Mouse (Mus musculus) intestine, postnatal 0 days (tissue): ENCODE measurements around the gene Haus4. TPM values are rescaled to one million over a fixed set of nuclear protein-coding genes. Genes with fewer than 3 reads are reported as not detected.

Experiments
- ATAC-seq: fragments of 200-750 bp; cut with Nextera tagmentation; 2 replicates; pipeline ENCODE4 v1.8.0; 2017; ENCODE audit warnings: mild to moderate bottlenecking, moderate TSS enrichment, moderate library complexity
- H3K27ac ChIP-seq: fragments of 300-500 bp; sonication (generic); 2 replicates; pipeline ENCODE4 v1.5.1; 2014; ENCODE audit warnings: mild to moderate bottlenecking, low read depth, low read length, moderate library complexity
- H3K27me3 ChIP-seq: fragments of 300-500 bp; sonication (generic); replicated peaks from 2 replicates; pipeline ENCODE4 v1.6.1; 2014; ENCODE audit warnings: low read length, mixed read lengths; ENCODE audit not compliant: control insufficient read depth, insufficient read depth
- H3K36me3 ChIP-seq: fragments of 300-500 bp; sonication (generic); 2 replicates; pipeline ENCODE4 v1.6.1; 2014; ENCODE audit warnings: mild to moderate bottlenecking, moderate library complexity; ENCODE audit not compliant: control insufficient read depth, insufficient read depth
- H3K4me1 ChIP-seq: fragments of 300-500 bp; sonication (generic); replicated peaks from 2 replicates; pipeline ENCODE4 v1.6.1; 2014; ENCODE audit warnings: antibody characterized with exemption, low read length, mixed read lengths; ENCODE audit not compliant: control insufficient read depth, insufficient read depth
- H3K4me2 ChIP-seq: fragments of 300-500 bp; sonication (generic); replicated peaks from 2 replicates; pipeline ENCODE4 v1.6.1; 2014; ENCODE audit warnings: low read depth, mild to moderate bottlenecking, moderate library complexity
- H3K4me3 ChIP-seq: fragments of 300-500 bp; sonication (generic); 2 replicates; pipeline ENCODE4 v1.5.1; 2014; ENCODE audit warnings: low read depth, low read length
- H3K9ac ChIP-seq: fragments of 300-500 bp; sonication (generic); 2 replicates; pipeline ENCODE4 v1.6.1; 2014; ENCODE audit warnings: mild to moderate bottlenecking, low read depth, low read length
- H3K9me3 ChIP-seq: fragments of 300-500 bp; sonication (generic); 2 replicates; pipeline ENCODE4 v1.6.1; 2016; ENCODE audit warnings: mixed run types; ENCODE audit not compliant: control insufficient read depth
- CTCF ChIP-seq: sonication (generic); IDR thresholded peaks from 2 replicates; pipeline ENCODE4 v1.5.1; 2016; ENCODE audit warnings: low read depth, mild to moderate bottlenecking, control low read depth, antibody characterized with exemption, moderate library complexity
- WGBS: fragments of 180-500 bp; shearing (Covaris S2); extraction: QIAGEN DNeasy Blood & Tissue Kit; methylation state at CpG from one replicate; pipeline ENCODE4 v1.1.7; 2014; 5-methylcytosine and 5-hydroxymethylcytosine counted together
- polyA plus RNA-seq: library from polyadenylated mRNA; unstranded; fragments of >200 nt; fragmentation: Nextera tagmentation; extraction: Ambion mirVana; gene quantifications from 2 replicates; pipeline ENCODE4 v1.2.1, GENCODE M21; 2015

The Haus4 gene
- polyA plus RNA-seq, 1 experiment from 2014 or later = 28.2 TPM

DNA sequence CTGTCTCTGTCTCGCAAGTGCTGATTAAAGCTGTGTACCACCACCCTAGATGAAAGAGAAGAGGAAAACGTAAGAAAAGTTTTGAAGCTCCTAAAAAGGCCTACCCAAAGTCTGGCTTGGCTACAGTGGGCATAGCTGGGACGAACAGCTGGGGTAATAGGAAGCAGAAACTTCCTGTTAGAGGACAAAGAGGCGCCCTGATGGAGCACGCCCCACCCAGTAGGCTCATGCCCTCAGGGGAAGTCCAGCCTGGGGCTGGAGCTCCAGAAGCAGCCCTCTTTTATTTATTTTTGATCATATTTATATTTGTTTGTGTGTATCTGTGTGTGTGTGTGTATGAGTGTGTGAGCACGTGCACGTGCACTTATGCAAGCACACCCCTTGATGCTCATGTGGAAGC is 25.2 kb upstream of the Haus4 start:
- no peak for TF ChIP-seq CTCF

DNA sequence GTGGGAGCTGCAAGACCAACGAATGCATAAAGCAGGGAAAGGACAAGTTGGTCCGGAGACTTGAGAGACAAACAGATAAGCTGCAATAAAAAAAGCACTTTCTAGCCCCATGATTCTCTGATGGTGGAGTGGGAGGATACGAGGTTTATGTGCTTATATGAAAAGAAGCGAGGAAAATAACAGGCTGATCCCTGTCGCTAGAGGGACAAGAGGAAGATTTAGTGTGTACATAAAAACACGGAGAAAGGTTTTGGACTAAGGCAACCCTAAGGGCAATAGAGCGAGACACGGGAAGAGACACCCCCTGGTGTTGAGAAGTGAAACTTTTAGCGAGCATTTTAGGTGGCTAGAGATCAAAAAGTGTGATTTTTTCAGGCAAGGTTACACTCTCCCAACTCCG is 23.6 kb upstream of the Haus4 start:
- Histone ChIP-seq H3K36me3 (no peaks in the 10 kb centered on the region), H3K4me1 (0 out of 2 replicates have a peak, but pooled peaks cover 13% of the 10 kb centered on the region), H3K4me2 (peak overlapping the region; percentile 97), H3K9ac (peak overlapping the region; percentile 84; the same call in 1 of the 2 replicates), H3K27ac (peak overlapping the region; percentile 76; the same call in 1 of the 2 replicates), H3K9me3 (no peaks in the 10 kb centered on the region), H3K4me3 (peak overlapping the region; percentile 78), H3K27me3 (no peaks in the 10 kb centered on the region)
- no peak for ATAC-seq
- WGBS = under 1% methylated on average over 10 of the region's 10 CpGs
- TF ChIP-seq CTCF = peak; percentile 80

More for the DNA sequence above, 25.2 kb upstream of the Haus4 start:
- no peak overlapping the region for H3K4me3 ChIP-seq
- 0 out of 2 replicates have a peak, but pooled peaks cover under 1% of the 10 kb centered on the region for H3K4me1 ChIP-seq
- no peak overlapping the region for H3K4me2 ChIP-seq
- no peak overlapping the region for H3K9ac ChIP-seq
- WGBS = 73% methylated on average over 7 of the region's 7 CpGs
- no peak for ATAC-seq
- H3K9me3 ChIP-seq = no peaks in the 10 kb centered on the region
- no peaks in the 10 kb centered on the region for H3K36me3 ChIP-seq
- H3K27ac ChIP-seq = no peak overlapping the region
- no peaks in the 10 kb centered on the region for H3K27me3 ChIP-seq

DNA sequence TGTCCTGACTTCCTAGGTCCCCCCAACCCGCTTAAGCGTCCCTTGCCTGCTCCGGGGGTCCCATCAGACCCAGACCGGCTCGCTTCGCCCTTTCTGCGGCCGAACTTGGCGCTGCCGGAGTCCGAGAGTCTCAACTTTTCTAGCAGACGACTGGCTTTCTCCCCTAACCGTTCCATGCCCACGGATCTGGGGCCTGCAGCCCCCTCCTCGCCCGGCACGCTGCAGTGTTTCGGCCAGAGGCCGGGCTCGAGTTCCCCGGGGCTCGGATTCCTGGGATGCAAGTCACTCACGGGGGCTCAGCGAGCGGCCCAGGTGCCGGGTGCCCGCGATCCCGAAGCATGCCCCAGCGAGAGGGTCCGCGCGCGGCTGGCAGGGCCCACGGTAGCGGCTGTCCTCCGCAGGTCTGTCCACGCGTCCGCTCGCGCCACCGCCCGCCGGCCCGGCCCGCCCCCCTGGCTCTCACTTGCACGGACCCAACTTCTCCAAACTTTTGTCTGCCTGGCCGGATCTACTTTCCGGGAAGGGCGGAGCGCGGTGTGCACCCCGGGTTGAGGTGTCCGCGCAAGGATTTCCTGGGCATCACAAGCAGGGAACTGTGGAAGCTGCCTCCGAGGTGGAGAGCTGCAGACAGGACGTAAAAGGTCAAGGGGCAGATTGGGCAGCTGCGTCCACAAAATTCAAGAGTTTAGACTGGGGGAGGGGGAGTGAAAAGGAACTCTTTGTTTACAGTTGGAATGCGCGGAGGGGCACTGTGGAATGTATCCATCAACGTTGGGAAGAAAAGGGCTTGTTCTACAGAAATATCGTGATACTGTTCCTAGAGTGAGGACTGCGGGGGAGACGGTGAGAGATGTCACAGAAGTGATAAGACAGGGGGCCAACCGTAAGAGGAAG is 22.9 kb upstream of the Haus4 start, which contains the start of gene Ajuba:
TSS of gene Ajuba (minus strand) at position 470 of the 894 bp plus-strand sequence.
- Histone ChIP-seq H3K4me3 (peak within 1 kb of the TSS; percentile 78), H3K27ac (peak within 1 kb of the TSS; percentile 76), H3K9me3 (no peaks in the 10 kb centered on the region), H3K4me1 (0 out of 2 replicates have a peak, but pooled peaks cover 15% of the 10 kb centered on the region), H3K36me3 (no peaks in the 10 kb centered on the region), H3K27me3 (no peaks in the 10 kb centered on the region), H3K4me2 (peak within 1 kb of the TSS; percentile 97), H3K9ac (peak within 1 kb of the TSS; percentile 84)
- peak; percentile 28; the same call in 1 of the 2 replicates for ATAC-seq
- no peak for TF ChIP-seq CTCF
- WGBS = under 1% methylated on average over 66 of the region's 66 CpGs

DNA sequence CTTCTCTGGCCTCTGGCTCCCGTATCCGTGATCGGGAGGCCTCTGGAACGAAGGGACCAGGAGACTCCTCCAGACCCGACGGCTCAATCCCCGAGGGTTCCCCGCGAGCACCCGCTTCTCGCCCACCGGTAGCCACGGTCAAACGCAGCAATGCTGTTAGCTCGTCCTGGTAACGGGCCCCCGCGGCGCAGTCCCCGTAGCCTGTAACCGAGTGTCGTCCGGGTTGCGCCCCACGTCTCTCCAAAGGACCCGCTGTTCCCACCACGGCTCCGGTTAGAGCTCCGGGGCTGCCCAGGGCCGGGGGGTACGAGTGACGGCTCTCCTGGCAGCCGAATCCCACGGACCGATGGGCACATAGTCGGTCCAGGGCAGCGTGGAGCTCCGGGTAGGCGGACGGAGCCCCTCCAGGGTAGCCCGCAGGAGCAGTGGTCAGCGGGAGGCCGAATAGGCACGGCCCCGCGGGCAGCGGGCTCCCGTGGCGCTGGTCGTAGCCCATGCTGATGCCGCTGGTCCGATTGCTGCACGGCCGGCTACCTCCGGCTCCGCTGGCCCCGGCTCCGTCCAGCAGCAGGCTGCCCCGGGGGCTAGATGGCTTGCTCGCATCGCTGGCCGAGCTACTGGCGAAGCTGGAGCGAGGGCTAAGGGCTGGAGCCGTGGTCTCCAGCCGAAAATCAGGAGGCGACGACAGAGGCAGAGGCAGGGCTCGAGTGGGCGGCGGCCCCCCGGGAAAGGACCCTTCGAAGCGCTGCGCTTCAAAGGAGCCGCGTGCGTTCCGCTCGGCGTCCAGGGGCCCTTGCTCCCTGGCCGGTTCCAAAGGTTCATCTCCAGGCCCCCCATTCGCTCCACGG is 22.0 kb upstream of the Haus4 start:
- Histone ChIP-seq H3K9me3 (no peaks in the 10 kb centered on the region), H3K4me1 (0 out of 2 replicates have a peak, but pooled peaks cover 15% of the 10 kb centered on the region), H3K9ac (peak overlapping the region; percentile 84), H3K4me3 (peak overlapping the region; percentile 78), H3K27me3 (no peaks in the 10 kb centered on the region), H3K36me3 (no peaks in the 10 kb centered on the region; the same call in 1 of the 2 replicates), H3K27ac (peak overlapping the region; percentile 76), H3K4me2 (peak overlapping the region; percentile 97)
- ATAC-seq = no peak
- TF ChIP-seq CTCF = no peak
- WGBS = under 1% methylated on average over 84 of the region's 84 CpGs

DNA sequence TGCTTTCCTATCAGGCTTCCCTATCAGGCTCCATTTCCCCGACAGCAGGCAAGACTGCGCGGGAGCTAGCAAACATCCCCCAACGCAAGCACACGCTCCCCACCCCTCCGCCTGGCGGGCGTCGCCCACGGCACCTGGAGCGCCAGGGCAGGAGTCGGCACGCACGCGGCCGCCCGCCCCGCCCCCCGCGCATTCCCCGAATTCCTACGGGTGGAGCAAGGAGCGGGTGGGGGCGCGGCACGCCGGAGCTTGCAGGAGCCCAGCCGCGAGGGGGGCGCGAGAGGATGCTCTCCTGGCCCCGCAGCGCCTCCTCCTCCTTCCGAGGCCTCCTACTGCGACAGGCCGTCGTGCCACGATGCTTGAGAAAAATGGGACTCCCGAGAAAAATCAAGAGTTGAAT is 21.2 kb upstream of the Haus4 start:
- Histone ChIP-seq H3K4me2 (peak overlapping the region; percentile 97), H3K9ac (peak overlapping the region; percentile 84), H3K27ac (peak overlapping the region; percentile 76), H3K36me3 (no peaks in the 10 kb centered on the region; the same call in 1 of the 2 replicates), H3K4me3 (peak overlapping the region; percentile 78), H3K9me3 (no peaks in the 10 kb centered on the region), H3K4me1 (0 out of 2 replicates have a peak, but pooled peaks cover 15% of the 10 kb centered on the region), H3K27me3 (no peaks in the 10 kb centered on the region)
- under 1% methylated on average over 39 of the region's 39 CpGs for WGBS
- 0 out of 2 replicates have a peak, but pooled peaks have one; percentile 7 for ATAC-seq
- peak; percentile 19; the same call in 1 of the 2 replicates for TF ChIP-seq CTCF
